Mouse (Mus musculus) midbrain, embryonic 15.5 days (tissue): Measurements from ENCODE around the gene Tsc22d3. TPM values are rescaled to one million over a fixed set of nuclear protein-coding genes. Genes with fewer than 3 reads are reported as not detected.
"Not testable (repeated sequence)": the region's sequence is repeated elsewhere in the genome, so short reads cannot be mapped to it uniquely, and the experiment has no call there.

Source experiments
- ATAC-seq: fragments of 200-750 bp; cut with Nextera tagmentation; replicated peaks from 2 replicates; pipeline ENCODE4 v1.8.0; 2017; ENCODE audit warnings: moderate TSS enrichment
- H3K27ac ChIP-seq: fragments of 300-500 bp; sonication (generic); 2 replicates; pipeline ENCODE4 v1.5.1; 2015; ENCODE audit warnings: mild to moderate bottlenecking, inconsistent platforms
- H3K27me3 ChIP-seq: fragments of 300-500 bp; sonication (generic); replicated peaks from 2 replicates; pipeline ENCODE4 v1.6.1; 2015; ENCODE audit warnings: inconsistent platforms
- H3K36me3 ChIP-seq: fragments of 300-500 bp; sonication (generic); replicated peaks from 2 replicates; pipeline ENCODE4 v1.6.1; 2015; ENCODE audit warnings: inconsistent platforms
- H3K4me1 ChIP-seq: fragments of 300-500 bp; sonication (generic); 2 replicates; pipeline ENCODE4 v1.6.1; 2015; ENCODE audit warnings: inconsistent platforms
- H3K4me2 ChIP-seq: fragments of 300-500 bp; sonication (generic); 2 replicates; pipeline ENCODE4 v1.6.1; 2015; ENCODE audit warnings: inconsistent platforms, mild to moderate bottlenecking, moderate library complexity
- H3K4me3 ChIP-seq: fragments of 300-500 bp; sonication (generic); 2 replicates; pipeline ENCODE4 v1.5.1; 2015; ENCODE audit warnings: mild to moderate bottlenecking, inconsistent platforms
- H3K9ac ChIP-seq: fragments of 300-500 bp; sonication (generic); 2 replicates; pipeline ENCODE4 v1.6.1; 2015; ENCODE audit warnings: mild to moderate bottlenecking, inconsistent platforms
- H3K9me3 ChIP-seq: fragments of 300-500 bp; sonication (generic); 2 replicates; pipeline ENCODE4 v1.6.1; 2016; ENCODE audit warnings: inconsistent platforms
- WGBS: fragments of 180-500 bp; shearing (Covaris S2); methylation state at CpG from one replicate; pipeline ENCODE4 v1.1.7; 2015; ENCODE audit warnings: mixed read lengths; 5-methylcytosine and 5-hydroxymethylcytosine counted together
- polyA plus RNA-seq: library from polyadenylated mRNA; unstranded; fragments of >200 nt; fragmentation: Nextera tagmentation; extraction: Ambion mirVana; gene quantifications from 2 replicates; pipeline ENCODE4 v1.2.1, GENCODE M21; 2015

The Tsc22d3 gene
- polyA plus RNA-seq, 1 experiment from 2014 or later = 123 TPM

DNA sequence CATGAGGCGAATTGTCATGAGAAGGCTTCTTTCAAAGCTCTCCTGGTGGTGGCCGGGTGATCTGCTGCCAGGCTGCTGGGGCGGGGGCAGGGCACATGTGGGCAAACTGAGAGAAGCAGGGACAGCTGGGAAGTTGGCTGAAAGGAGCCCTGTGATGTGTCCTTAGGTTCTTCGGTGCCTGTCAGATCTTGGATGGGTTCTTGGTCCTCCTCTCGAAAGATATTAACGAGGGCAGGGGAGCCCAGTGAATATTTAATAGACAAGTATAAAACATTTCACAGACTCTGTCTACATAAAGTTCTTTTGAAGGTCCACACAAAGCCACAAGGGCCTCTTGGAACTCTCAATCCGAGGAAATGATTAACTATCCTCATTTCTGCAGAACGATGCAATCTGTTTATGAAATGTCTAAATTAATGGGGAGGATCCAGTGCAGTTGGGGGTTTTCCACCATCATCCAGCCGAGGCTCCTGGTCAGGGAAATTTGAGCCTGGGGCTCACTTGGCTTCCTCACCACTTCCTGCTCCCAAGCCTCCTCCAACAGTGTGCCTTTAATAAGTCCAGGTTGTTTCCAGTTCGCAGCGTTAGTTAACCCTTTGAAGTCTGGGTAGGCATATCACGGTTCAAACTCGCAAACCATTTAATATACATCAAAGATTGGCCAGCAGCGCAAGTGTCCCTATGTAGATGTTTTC, 78.2 kb downstream of the Tsc22d3 start:
- H3K9me3 ChIP-seq = no peaks in the 10 kb centered on the region
- 78% methylated on average over 14 of the region's 14 CpGs for WGBS

DNA sequence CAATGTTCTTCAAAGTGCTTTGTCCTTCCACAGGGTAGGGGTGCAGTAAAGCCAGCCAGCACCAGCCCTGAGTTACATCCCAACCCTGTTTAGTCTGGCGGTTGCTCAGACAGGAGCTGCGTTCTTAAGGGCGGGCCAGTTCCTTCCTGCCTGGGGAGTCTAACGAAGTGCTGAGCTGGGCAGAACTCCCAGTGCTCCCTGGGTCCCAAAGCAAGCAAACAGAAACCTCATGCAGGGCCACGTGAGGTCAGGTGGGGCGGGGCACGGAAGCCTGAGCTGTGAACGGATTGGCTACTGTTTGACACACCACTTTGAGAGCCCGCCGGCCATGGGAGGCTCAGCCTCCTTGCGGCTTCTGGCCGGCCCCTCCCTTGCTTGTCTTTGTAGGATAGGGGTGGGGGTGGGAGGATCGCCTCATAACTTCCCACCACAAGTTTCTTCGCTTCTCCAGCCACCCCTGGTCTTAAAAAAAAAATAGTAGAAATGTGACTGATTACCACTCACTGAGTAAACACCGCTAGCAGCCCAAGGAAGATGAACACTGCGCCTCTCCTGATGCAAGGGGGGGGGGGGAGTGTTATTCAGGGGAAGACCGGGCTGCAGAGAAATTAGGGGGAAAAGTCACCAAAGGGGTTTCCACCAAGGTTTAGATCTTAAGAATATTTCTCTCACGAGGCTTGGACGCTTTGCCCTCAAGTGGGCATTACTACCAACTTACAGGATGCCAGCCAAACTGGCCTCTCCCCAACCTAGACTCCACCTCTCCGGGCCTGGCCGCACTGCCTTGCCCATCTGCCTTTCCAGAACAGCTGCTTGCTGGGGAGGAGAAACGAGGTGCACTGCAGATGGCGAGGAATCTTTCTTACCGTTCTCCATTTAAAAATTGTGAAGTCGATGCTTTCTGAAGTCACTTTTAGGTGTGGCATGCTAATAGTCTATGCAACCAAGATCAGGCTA, 80.0 kb downstream of the Tsc22d3 start:
- peak; percentile 89 for ATAC-seq
- Histone ChIP-seq H3K4me3 (peak overlapping the region; percentile 14; the same call in 1 of the 2 replicates), H3K27ac (no peak overlapping the region), H3K27me3 (peaks cover 18% of the 10 kb centered on the region; the same call in 1 of the 2 replicates), H3K4me2 (peak overlapping the region; percentile 39), H3K36me3 (no peaks in the 10 kb centered on the region), H3K9ac (no peak overlapping the region), H3K9me3 (no peaks in the 10 kb centered on the region), H3K4me1 (no peaks in the 10 kb centered on the region)
- 24% methylated on average over 25 of the region's 25 CpGs for WGBS

More for the DNA sequence above, 78.2 kb downstream of the Tsc22d3 start:
- no peak for ATAC-seq
- no peak overlapping the region for H3K9ac ChIP-seq
- no peaks in the 10 kb centered on the region for H3K4me1 ChIP-seq
- no peaks in the 10 kb centered on the region for H3K36me3 ChIP-seq
- no peak overlapping the region for H3K27ac ChIP-seq
- peaks cover 23% of the 10 kb centered on the region; the same call in 1 of the 2 replicates for H3K27me3 ChIP-seq
- no peak overlapping the region for H3K4me3 ChIP-seq
- no peak overlapping the region for H3K4me2 ChIP-seq

DNA sequence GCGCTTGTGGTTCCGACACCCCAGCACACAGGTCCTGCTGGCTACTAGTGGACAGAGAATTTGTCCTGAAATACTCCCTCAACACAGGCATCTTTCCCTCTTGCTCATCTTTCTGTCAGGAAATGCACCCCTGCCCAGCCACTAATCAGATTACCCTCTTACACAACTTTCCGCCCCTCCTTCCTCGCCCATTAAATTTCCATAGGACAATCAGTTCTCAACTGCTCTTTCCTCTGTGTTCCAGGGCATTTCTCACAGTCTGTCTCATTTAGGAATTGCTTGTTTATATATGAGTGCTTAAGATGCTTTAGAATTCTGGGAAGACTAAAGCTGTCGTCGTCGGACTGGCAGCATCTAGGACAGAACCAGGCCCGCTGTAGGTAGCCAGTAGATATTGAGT, 82.1 kb downstream of the Tsc22d3 start:
- no peak overlapping the region for H3K9ac ChIP-seq
- no peak overlapping the region for H3K4me2 ChIP-seq
- no peaks in the 10 kb centered on the region for H3K36me3 ChIP-seq
- no peak overlapping the region for H3K27ac ChIP-seq
- no peaks in the 10 kb centered on the region for H3K9me3 ChIP-seq
- WGBS = 82% methylated on average over 8 of the region's 8 CpGs
- peaks cover 21% of the 10 kb centered on the region; the same call in 1 of the 2 replicates for H3K27me3 ChIP-seq
- H3K4me1 ChIP-seq = no peaks in the 10 kb centered on the region
- H3K4me3 ChIP-seq = no peak overlapping the region
- ATAC-seq = no peak

DNA sequence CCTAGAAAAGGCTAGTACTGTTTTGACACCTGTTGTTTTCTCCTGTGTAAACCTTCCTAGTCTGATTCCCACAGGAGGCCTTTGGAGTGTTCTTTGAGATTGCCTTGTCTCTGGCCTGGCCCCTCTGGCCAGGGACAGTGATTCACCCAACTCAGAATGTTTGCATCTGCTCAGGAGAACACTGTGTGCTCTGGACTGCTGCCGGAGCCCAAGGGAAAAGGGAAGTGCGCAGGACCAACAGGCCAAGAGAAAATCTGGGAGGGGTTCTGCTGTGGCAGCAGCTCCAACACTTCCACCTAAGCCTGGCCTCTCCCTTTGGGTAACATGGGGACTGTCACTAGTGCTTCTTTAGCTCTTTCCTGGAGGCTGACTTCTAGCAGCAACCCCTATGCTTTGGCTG, 87.1 kb downstream of the Tsc22d3 start:
- 97% methylated on average over 2 of the region's 2 CpGs for whole genome bisulfite sequencing
- no peaks in the 10 kb centered on the region for H3K36me3 ChIP-seq
- ATAC-seq = no peak
- H3K27ac ChIP-seq = no peak overlapping the region
- no peak overlapping the region for H3K4me3 ChIP-seq
- peaks cover 25% of the 10 kb centered on the region for H3K27me3 ChIP-seq
- H3K4me1 ChIP-seq = no peaks in the 10 kb centered on the region
- no peak overlapping the region for H3K9ac ChIP-seq
- no peaks in the 10 kb centered on the region for H3K9me3 ChIP-seq
- H3K4me2 ChIP-seq = no peak overlapping the region

DNA sequence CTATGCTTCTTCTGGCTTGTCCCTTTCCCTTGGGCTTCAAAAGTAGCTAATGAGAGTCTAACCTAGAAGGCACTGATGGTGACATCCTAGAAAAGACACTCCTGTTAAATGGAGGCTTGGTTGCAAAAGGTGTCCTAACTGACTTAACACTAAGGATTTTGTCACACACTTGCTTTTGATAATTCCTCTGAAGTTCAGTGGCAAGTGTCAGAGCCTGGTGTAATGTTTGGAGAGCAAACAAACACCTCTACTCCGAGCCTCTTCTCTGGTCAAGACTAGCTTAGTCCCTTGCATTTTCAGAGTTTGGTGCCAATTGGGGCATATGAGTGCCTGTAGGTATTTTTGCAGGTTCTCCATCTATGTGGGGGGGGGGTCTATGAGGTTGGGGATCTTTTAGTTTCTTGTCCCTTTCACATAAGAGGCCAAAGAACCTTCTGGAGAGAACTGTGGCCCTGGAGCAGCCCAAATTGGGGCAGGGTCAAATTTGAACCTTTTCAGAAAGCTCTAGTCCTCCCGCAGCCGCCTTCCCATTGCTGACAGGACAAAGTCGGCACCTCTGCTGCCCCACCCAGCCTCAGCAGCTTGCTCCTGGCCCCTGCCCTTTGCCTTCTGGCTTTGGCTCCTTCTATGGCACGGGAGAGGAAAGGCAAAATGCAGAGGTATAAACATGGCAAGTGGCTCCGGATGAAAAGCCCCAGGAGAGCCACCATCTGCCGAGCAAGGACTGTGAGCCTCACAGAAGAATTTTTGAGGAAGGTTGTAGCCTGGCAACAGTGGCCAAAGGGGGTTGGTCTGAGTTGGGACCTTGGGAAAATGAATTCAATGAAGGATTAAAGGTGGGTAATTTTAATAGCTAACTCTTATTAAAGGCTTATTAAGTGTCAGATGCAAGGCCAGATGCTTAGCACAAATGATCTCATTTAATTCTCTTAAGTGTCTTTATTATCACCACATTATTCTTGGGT, 88.5 kb downstream of the Tsc22d3 start:
- Histone ChIP-seq H3K9ac (no peak overlapping the region), H3K9me3 (no peaks in the 10 kb centered on the region), H3K27me3 (peaks cover 21% of the 10 kb centered on the region), H3K4me3 (no peak overlapping the region), H3K4me1 (no peaks in the 10 kb centered on the region), H3K27ac (no peak overlapping the region), H3K4me2 (no peak overlapping the region), H3K36me3 (no peaks in the 10 kb centered on the region)
- no peak for ATAC-seq
- WGBS = 48% methylated on average over 7 of the region's 7 CpGs

DNA sequence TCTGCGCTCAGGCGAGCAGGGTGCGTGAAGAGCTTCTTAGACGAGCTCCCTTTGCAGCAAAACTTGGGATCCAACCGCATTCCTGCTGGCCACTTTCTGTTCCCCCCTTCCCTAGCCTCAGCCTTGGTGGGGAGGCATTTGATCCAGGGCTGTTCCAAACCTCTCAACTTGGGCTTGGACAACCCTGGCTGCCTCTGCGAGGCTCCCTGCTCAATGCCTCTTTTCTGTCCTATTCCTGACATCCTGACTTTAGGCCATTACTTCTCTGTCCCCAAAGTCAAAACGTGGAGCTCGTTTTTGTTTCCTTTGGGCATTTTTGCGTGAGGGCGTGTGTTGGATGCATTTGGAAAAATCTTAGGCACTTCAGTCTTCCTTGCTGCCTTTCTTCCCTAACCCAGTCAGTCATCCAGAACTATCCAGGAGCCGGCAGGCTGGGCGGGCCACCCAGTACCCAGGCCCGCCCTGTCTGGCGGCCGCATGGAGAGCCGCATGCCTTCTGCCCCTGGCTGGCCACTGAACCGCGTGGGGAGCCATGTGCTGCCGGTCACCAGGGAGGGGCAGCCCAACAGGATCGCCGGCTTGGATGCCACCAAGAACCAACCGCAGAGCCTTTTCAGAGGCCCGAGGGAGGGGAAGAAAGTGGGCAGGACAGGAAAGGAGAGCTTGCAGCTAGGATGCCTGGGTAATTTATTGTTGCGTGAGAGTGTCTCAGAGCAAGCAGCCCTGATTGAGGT, 89.6 kb downstream of the Tsc22d3 start:
- H3K4me2 ChIP-seq = peak overlapping the region; percentile 41
- WGBS = 36% methylated on average over 24 of the region's 24 CpGs
- ATAC-seq = peak; percentile 53
- peaks cover 21% of the 10 kb centered on the region for H3K27me3 ChIP-seq
- H3K9ac ChIP-seq = 0 out of 2 replicates have a peak overlapping the region, but pooled peaks have one; percentile 17
- no peak overlapping the region for H3K27ac ChIP-seq
- no peaks in the 10 kb centered on the region for H3K4me1 ChIP-seq
- H3K4me3 ChIP-seq = peak overlapping the region; percentile 18
- H3K9me3 ChIP-seq = no peaks in the 10 kb centered on the region
- H3K36me3 ChIP-seq = no peaks in the 10 kb centered on the region

DNA sequence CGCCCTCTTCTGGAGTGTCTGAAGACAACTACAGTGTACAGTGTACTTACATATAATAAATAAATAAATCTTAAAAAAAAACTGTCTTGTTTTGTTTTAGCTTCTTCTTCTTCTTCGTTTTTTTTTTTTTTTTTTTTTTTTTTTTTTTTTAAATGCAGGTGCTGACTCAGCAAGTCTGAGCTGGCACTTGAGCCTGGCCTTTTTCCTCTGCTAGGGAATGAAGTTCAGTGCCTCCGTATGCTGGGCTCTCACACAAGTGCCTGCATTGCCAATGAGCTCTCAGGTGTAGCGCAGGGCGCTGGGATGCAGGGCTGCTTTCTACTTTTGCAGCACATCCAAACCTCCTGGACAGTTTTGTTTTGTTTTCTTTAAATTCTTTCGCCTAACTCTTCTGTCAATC, 90.6 kb downstream of the Tsc22d3 start:
- Histone ChIP-seq H3K4me3 (no peak overlapping the region), H3K36me3 (no peaks in the 10 kb centered on the region), H3K9ac (no peak overlapping the region), H3K27ac (no peak overlapping the region), H3K4me2 (no peak overlapping the region), H3K4me1 (no peaks in the 10 kb centered on the region), H3K27me3 (peaks cover 21% of the 10 kb centered on the region), H3K9me3 (no peaks in the 10 kb centered on the region)
- ATAC-seq = no peak
- WGBS = 56% methylated on average over 6 of the region's 6 CpGs

DNA sequence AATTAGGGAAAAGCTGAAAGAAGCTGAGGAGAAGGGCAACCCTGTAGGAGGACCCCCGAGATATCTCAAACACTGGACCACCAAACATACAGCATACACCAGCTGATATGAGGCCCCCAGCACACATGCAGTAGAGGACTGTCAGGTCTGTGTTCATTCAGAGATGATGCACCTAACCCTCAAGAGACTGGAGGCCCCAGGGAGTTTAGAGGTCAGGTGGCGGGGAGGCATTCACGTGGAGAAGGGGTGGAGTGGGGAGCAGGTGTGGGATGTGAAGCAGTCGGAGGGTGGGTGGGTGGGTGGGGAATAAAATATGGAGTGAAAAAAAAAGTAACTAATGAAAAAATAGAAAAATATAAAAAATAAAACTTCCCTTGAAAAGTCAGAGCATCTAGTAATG, 91.7 kb downstream of the Tsc22d3 start:
- H3K27me3 ChIP-seq = peaks cover 18% of the 10 kb centered on the region
- H3K4me1 ChIP-seq, H3K4me3 ChIP-seq, H3K4me2 ChIP-seq, H3K9me3 ChIP-seq, ATAC-seq, H3K27ac ChIP-seq, H3K9ac ChIP-seq, H3K36me3 ChIP-seq: not testable (repeated sequence)
- 81% methylated on average over 4 of the region's 4 CpGs for WGBS

DNA sequence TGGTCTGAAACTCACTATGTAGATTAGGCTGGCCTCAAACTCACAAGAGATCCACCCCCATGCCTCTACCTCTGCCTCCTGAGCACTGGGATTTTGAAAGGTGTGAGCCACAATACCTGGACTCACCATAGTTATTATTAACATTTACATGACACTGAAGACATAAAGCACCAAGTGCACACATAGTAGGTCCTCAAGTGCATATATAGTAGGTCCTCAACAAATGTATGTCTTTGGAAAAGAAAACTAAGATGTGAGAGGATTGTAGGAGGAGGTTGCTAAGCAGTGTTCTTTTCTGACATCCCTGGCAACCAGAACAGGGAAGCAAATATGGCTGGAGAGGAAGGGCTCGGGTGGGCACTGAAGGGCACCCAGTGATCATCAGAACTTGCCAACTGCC, 93.1 kb downstream of the Tsc22d3 start:
- WGBS = 68% methylated on average over 1 of the region's 1 CpGs
- ATAC-seq = no peak
- H3K36me3 ChIP-seq = no peaks in the 10 kb centered on the region
- H3K27ac ChIP-seq = no peak overlapping the region
- H3K27me3 ChIP-seq = peaks cover 15% of the 10 kb centered on the region
- H3K9me3 ChIP-seq = no peaks in the 10 kb centered on the region
- no peak overlapping the region for H3K9ac ChIP-seq
- no peaks in the 10 kb centered on the region for H3K4me1 ChIP-seq
- no peak overlapping the region for H3K4me3 ChIP-seq
- H3K4me2 ChIP-seq = no peak overlapping the region

DNA sequence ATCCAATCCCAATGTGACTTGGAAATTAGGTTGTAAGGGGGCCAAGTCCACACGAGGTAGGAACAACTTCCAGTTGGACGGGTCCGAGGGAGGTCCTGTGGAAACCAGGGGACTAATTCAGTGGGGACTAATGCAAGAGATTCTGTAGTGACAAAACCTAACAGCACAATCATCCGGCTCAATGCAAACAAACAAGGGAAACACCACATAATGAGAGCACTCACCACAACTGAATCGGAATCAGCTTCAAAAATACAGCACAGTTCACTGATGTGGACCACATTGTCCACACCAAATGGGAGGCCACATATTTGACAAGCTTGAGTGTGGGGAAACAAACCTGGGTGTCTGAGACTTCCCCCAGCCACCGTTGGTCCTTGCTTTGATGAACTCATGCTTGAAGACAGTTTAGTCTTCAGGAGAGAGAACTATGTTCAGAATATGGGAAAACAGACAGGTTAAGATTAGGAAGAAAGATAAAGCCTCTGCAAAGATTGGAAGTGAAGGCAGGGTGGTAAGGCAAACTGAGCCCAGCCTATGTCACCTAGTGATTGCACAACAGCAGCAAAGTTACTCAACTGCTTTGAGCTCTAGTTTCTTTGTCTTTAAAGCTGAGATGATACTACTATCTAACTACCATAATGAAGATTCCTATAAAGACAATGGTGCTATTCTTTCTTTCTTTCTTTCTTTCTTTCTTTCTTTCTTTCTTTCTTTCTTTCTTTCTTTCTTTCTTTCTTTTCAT, 93.9 kb downstream of the Tsc22d3 start:
- H3K27ac ChIP-seq = no peak overlapping the region
- no peak overlapping the region for H3K4me2 ChIP-seq
- H3K9ac ChIP-seq = no peak overlapping the region
- no peaks in the 10 kb centered on the region for H3K4me1 ChIP-seq
- no peak overlapping the region for H3K4me3 ChIP-seq
- 66% methylated on average over 6 of the region's 6 CpGs for WGBS
- H3K27me3 ChIP-seq = peaks cover 10% of the 10 kb centered on the region
- no peak for ATAC-seq
- no peaks in the 10 kb centered on the region for H3K36me3 ChIP-seq
- H3K9me3 ChIP-seq = no peaks in the 10 kb centered on the region
